Mouse (Mus musculus) liver, adult 2 months (tissue): ENCODE data around the gene 0610040J01Rik. TPM values are rescaled to one million over a fixed set of nuclear protein-coding genes. Genes with fewer than 3 reads are reported as not detected.
A peak's percentile ranks its signal among the peaks of the same experiment; 100 is the strongest.

Experiments
- DNase-seq: peaks from one replicate; pipeline ENCODE4 v3.0.0-alpha.2; 2011; ENCODE audit warnings: low read depth, low spot score; ENCODE audit errors: extremely low read depth
- H3K27ac ChIP-seq: fragments of 200-500 bp; replicated peaks from 2 replicates; pipeline ENCODE4 v1.5.1; 2012; ENCODE audit warnings: low read depth, mild to moderate bottlenecking, control low read depth, inconsistent platforms, low read length; ENCODE audit not compliant: insufficient read depth
- H3K27me3 ChIP-seq: fragments of 200-500 bp; 2 replicates; pipeline ENCODE4 v1.6.1; 2012; ENCODE audit warnings: mild to moderate bottlenecking, moderate library complexity, low read length, inconsistent platforms; ENCODE audit not compliant: control insufficient read depth, insufficient read depth
- H3K36me3 ChIP-seq: fragments of 200-500 bp; 2 replicates; pipeline ENCODE4 v1.6.1; 2012; ENCODE audit warnings: low read length, inconsistent platforms; ENCODE audit not compliant: control insufficient read depth, insufficient read depth
- H3K4me1 ChIP-seq: fragments of 200-500 bp; 2 replicates; pipeline ENCODE4 v1.6.1; 2011; ENCODE audit warnings: low read length; ENCODE audit not compliant: control insufficient read depth, insufficient read depth
- H3K4me3 ChIP-seq: fragments of 200-500 bp; 2 replicates; pipeline ENCODE4 v1.5.1; 2011; ENCODE audit warnings: low read depth, mild to moderate bottlenecking, control low read depth, low read length, moderate library complexity; ENCODE audit not compliant: insufficient read depth
- H3K79me2 ChIP-seq: fragments of 200-500 bp; 2 replicates; pipeline ENCODE4 v1.6.1; 2012; ENCODE audit warnings: inconsistent platforms, mild to moderate bottlenecking, low read length, moderate library complexity; ENCODE audit not compliant: control insufficient read depth, insufficient read depth
- H3K9ac ChIP-seq: fragments of 200-500 bp; 2 replicates; pipeline ENCODE4 v1.6.1; 2012; ENCODE audit warnings: low read depth, mild to moderate bottlenecking, control low read depth, inconsistent platforms, low read length
- CTCF ChIP-seq: fragments of 200-500 bp; IDR thresholded peaks from 2 replicates; pipeline ENCODE4 v1.5.1; 2011; ENCODE audit warnings: low read depth, low read length, control low read depth
- POLR2A ChIP-seq: fragments of 200-500 bp; IDR thresholded peaks from 2 replicates; pipeline ENCODE4 v1.6.1; 2011; ENCODE audit warnings: low read length, control low read depth; ENCODE audit not compliant: insufficient read depth; ENCODE audit errors: extremely low read depth
- WGBS: fragments of 180-500 bp; shearing (Covaris S2); methylation state at CpG from one replicate; pipeline ENCODE4 v1.1.7; 2018; 5-methylcytosine and 5-hydroxymethylcytosine counted together
- polyA plus RNA-seq: library from polyadenylated mRNA; depleted of rRNA; stranded (reverse); fragments of >200 nt; gene quantifications from 2 replicates; pipeline ENCODE4 v1.2.3, GENCODE M21; 2012
- total RNA-seq: library from RNA; depleted of rRNA; stranded (reverse); fragments of >200 nt; gene quantifications from 2 replicates; pipeline ENCODE4 v1.2.3, GENCODE M21; 2014

The 0610040J01Rik gene
- total and polyA plus RNA-seq, 2 experiments: 20.9 to 32.2 TPM

GRCm38 (mm10) chr5:63834435-63834834 lies 22.3 kb downstream of the 0610040J01Rik start:
- H3K4me3 ChIP-seq: no peak overlapping the region
- H3K79me2 ChIP-seq: peaks cover 23% of the 10 kb centered on the region; the same call in 1 of the 2 replicates
- no peak overlapping the region for H3K9ac ChIP-seq
- DNase-seq: peak; percentile 53
- H3K27me3 ChIP-seq: no peaks in the 10 kb centered on the region
- no peaks in the 10 kb centered on the region for H3K36me3 ChIP-seq
- 60% methylated on average over 3 of the region's 3 CpGs for WGBS
- no peak overlapping the region for H3K27ac ChIP-seq
- TF ChIP-seq POLR2A: no peak
- TF ChIP-seq CTCF: no peak
- peaks cover 27% of the 10 kb centered on the region for H3K4me1 ChIP-seq

GRCm38 (mm10) chr5:63837115-63837514 lies 25.0 kb downstream of the 0610040J01Rik start:
- no peak overlapping the region for H3K9ac ChIP-seq
- WGBS: 27% methylated on average over 5 of the region's 5 CpGs
- H3K79me2 ChIP-seq: peaks cover 18% of the 10 kb centered on the region
- no peaks in the 10 kb centered on the region for H3K27me3 ChIP-seq
- peak; percentile 91 for DNase-seq
- H3K27ac ChIP-seq: peak overlapping the region; percentile 30
- TF ChIP-seq CTCF: no peak
- no peak for TF ChIP-seq POLR2A
- H3K4me3 ChIP-seq: no peak overlapping the region
- peaks cover 27% of the 10 kb centered on the region for H3K4me1 ChIP-seq
- no peaks in the 10 kb centered on the region for H3K36me3 ChIP-seq

- Histone ChIP-seq H3K4me3 (no peak overlapping the region), H3K9ac (no peak overlapping the region), H3K27ac (peak overlapping the region; percentile 26; the same call in 1 of the 2 replicates), H3K4me1 (peaks cover 27% of the 10 kb centered on the region), H3K36me3 (no peaks in the 10 kb centered on the region), H3K27me3 (no peaks in the 10 kb centered on the region), H3K79me2 (peaks cover 11% of the 10 kb centered on the region)
- 87% methylated on average over 2 of the region's 2 CpGs for WGBS
- TF ChIP-seq CTCF: no peak
- no peak for TF ChIP-seq POLR2A
- DNase-seq: no peak
Observed at GRCm38 (mm10) chr5:63837851-63838250, 25.7 kb downstream of the 0610040J01Rik start.

- Histone ChIP-seq H3K79me2 (peaks cover 14% of the 10 kb centered on the region), H3K9ac (no peak overlapping the region), H3K27me3 (no peaks in the 10 kb centered on the region), H3K4me3 (no peak overlapping the region), H3K27ac (peak overlapping the region; percentile 25; the same call in 1 of the 2 replicates), H3K4me1 (peaks cover 25% of the 10 kb centered on the region), H3K36me3 (no peaks in the 10 kb centered on the region)
- 36% methylated on average over 12 of the region's 12 CpGs for WGBS
- peak; percentile 49 for DNase-seq
- TF ChIP-seq POLR2A: no peak
- no peak for TF ChIP-seq CTCF
Observed at GRCm38 (mm10) chr5:63839801-63840416, 27.7 kb downstream of the 0610040J01Rik start.

GRCm38 (mm10) chr5:63847080-63847479 lies 34.9 kb downstream of the 0610040J01Rik start:
- Histone ChIP-seq H3K4me1 (no peaks in the 10 kb centered on the region), H3K27ac (peak overlapping the region; percentile 100), H3K9ac (peak overlapping the region; percentile 88), H3K4me3 (peak overlapping the region; percentile 17; the same call in 1 of the 2 replicates), H3K79me2 (peaks cover 10% of the 10 kb centered on the region; the same call in 1 of the 2 replicates), H3K36me3 (peaks cover 3% of the 10 kb centered on the region; the same call in 1 of the 2 replicates), H3K27me3 (no peaks in the 10 kb centered on the region)
- 24% methylated on average over 8 of the region's 8 CpGs for WGBS
- DNase-seq: peak; percentile 99
- TF ChIP-seq POLR2A (no peak), CTCF (no peak)

- Histone ChIP-seq H3K79me2 (peaks cover 10% of the 10 kb centered on the region; the same call in 1 of the 2 replicates), H3K4me1 (no peaks in the 10 kb centered on the region), H3K4me3 (peak overlapping the region; percentile 17; the same call in 1 of the 2 replicates), H3K9ac (peak overlapping the region; percentile 88), H3K27ac (peak overlapping the region; percentile 100), H3K27me3 (no peaks in the 10 kb centered on the region), H3K36me3 (peaks cover 3% of the 10 kb centered on the region; the same call in 1 of the 2 replicates)
- 28% methylated on average over 13 of the region's 13 CpGs for WGBS
- DNase-seq: peak; percentile 99
- no peak for TF ChIP-seq POLR2A
- no peak for TF ChIP-seq CTCF
Observed at GRCm38 (mm10) chr5:63847541-63848226, 35.5 kb downstream of the 0610040J01Rik start.
